Mouse (Mus musculus) lung, adult 2 months (tissue): ENCODE measurements around the gene Fam187b. TPM values are rescaled to one million over a fixed set of nuclear protein-coding genes. Genes with fewer than 3 reads are reported as not detected.

Experiments used
- DNase-seq: peaks from one replicate; pipeline ENCODE4 v3.0.0; 2022
- H3K4me1 ChIP-seq: fragments of 200-500 bp; 2 replicates; pipeline ENCODE4 v1.6.1; 2011; ENCODE audit warnings: low read length; ENCODE audit not compliant: control insufficient read depth, insufficient read depth
- H3K4me3 ChIP-seq: fragments of 200-500 bp; replicated peaks from 2 replicates; pipeline ENCODE3; 2011; ENCODE audit warnings: low read depth, mild to moderate bottlenecking, control low read depth, low read length; ENCODE audit errors: extremely low read depth
- CTCF ChIP-seq: fragments of 200-500 bp; IDR thresholded peaks from 2 replicates; pipeline ENCODE4 v1.5.1; 2011; ENCODE audit warnings: mild to moderate bottlenecking, low read length, control low read depth; ENCODE audit not compliant: insufficient read depth
- POLR2A ChIP-seq: fragments of 200-500 bp; IDR thresholded peaks from 2 replicates; pipeline ENCODE4 v1.6.1; 2011; ENCODE audit warnings: low read depth, mild to moderate bottlenecking, control low read depth, low read length, borderline replicate concordance; ENCODE audit errors: extremely low read depth
- WGBS: fragments of 180-500 bp; shearing (Covaris S2); methylation state at CpG from one replicate; pipeline ENCODE4 v1.1.7; 2018; 5-methylcytosine and 5-hydroxymethylcytosine counted together
- polyA plus RNA-seq: library from polyadenylated mRNA; depleted of rRNA; stranded (reverse); fragments of >200 nt; gene quantifications from 2 replicates; pipeline ENCODE4 v1.2.3, GENCODE M21; 2012

Fam187b gene
- polyA plus RNA-seq, 1 experiment: 7.2 TPM

DNA sequence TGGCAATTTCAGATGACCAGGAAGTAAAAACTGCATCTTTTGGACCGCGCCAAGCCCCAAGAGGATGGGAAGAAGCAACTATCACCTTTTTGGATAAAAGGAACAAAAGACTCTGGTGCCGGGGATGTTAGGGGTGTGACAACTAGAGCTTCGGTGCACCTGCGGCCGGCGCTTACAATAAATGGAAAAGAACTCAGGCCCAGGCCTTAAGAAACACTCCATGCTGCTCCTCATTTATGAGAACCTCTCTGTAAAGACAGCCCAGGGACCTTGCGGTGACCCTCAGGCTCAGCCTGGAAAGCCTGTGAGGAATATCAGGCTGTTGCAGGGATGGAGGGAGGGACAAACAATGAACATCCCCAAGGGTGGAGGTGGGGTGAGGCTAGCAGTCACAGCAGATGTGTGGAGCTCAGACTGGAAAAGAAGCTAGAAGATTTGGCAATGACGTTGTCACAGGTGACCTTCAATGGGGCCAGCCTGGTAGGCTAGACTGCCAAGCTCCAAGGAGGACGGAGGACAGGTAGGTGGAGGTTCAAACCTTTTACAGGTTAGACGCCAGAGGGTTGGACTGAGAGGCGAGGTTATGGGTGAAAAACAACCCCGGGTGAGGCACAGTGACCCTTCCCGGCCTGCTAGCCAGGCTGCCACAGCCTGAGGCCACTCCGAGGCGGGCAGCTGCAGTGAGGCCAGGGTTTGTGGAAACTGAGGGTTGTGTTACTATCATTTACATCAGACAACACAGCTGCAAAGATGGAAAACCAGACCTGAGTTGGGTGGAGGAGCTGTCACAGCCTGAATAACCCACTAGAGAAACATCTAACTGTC is 20.9 kb upstream of the Fam187b start:
- 92% methylated on average over 16 of the region's 16 CpGs for WGBS
- no peak for TF ChIP-seq POLR2A
- no peak for TF ChIP-seq CTCF
- Histone ChIP-seq H3K4me1 (peaks cover 2% of the 10 kb centered on the region), H3K4me3 (no peak overlapping the region)
- DNase-seq: no peak

DNA sequence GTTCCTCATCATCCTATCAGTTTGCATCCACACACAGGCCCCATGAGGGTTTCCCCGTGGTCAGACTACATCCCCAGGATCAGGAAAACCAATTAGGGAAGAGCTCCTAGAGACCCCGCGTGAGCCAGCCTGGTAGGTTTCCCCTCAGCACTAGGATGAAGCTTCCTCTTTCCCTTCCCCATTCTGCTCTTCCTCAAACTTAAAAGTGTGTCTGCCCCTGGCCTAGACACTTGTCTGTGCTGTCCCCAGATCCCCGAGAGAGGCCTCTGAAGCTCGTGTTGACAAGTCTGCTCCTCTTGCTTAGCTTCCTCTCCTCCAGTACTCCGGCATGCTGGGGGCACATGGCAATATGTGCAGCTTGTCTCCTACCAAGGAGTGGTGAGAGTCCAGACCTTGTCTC is 20.1 kb upstream of the Fam187b start:
- 78% methylated on average over 6 of the region's 6 CpGs for WGBS
- no peak for DNase-seq
- no peak for TF ChIP-seq CTCF
- TF ChIP-seq POLR2A: no peak
- H3K4me1 ChIP-seq: peaks cover 7% of the 10 kb centered on the region
- no peak overlapping the region for H3K4me3 ChIP-seq

DNA sequence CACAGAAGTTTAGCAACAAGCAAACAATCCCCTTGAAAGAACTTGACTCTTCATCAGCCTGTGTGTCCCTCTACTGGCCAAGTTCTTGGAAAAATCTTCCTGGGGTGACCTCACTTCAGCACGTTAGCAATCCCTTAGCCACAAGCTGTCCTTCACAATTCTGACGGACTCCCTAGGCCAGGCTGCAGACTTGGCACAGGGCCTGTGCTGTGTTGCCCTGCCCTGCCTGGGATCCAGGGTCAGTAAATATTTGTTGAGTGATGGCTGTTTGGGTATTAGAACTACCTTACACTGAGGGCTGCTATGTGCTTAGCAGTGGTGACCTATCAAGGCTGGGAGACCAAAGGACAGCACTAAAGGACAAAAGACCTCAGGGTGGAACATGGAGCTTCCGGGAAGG is 19.6 kb upstream of the Fam187b start:
- DNase-seq: no peak
- no peak for TF ChIP-seq POLR2A
- TF ChIP-seq CTCF: no peak
- WGBS: 54% methylated on average over 3 of the region's 3 CpGs
- Histone ChIP-seq H3K4me1 (peaks cover 7% of the 10 kb centered on the region), H3K4me3 (no peak overlapping the region)

DNA sequence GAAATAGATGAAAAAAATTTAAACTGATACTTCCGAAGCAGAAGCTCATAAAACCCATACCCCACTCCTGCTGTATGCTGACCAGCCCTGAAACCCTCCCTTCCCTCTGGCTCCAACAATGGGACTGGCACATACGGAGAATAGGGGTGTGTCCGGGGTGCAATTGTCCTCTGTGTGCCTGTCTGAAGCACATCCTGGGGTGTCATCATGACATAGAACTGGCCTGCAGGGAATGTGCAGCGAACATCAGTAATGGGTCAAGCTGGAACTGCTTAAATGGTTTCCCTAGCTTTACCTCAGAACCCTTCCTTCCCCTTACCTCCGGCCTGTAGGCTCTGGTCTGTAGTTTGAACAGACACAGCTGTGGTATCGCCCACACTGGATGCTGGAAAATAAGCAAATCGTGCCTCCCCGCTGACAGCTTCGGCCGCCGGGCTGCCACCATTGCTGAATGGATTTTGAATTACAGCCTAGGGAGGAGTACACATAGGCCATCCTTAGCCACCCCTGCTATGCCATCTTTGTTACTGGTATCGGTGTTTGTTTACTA is 18.5 kb upstream of the Fam187b start:
- DNase-seq: no peak
- WGBS: 76% methylated on average over 12 of the region's 12 CpGs
- H3K4me1 ChIP-seq: peaks cover 7% of the 10 kb centered on the region
- H3K4me3 ChIP-seq: no peak overlapping the region
- TF ChIP-seq POLR2A (no peak), CTCF (no peak)

DNA sequence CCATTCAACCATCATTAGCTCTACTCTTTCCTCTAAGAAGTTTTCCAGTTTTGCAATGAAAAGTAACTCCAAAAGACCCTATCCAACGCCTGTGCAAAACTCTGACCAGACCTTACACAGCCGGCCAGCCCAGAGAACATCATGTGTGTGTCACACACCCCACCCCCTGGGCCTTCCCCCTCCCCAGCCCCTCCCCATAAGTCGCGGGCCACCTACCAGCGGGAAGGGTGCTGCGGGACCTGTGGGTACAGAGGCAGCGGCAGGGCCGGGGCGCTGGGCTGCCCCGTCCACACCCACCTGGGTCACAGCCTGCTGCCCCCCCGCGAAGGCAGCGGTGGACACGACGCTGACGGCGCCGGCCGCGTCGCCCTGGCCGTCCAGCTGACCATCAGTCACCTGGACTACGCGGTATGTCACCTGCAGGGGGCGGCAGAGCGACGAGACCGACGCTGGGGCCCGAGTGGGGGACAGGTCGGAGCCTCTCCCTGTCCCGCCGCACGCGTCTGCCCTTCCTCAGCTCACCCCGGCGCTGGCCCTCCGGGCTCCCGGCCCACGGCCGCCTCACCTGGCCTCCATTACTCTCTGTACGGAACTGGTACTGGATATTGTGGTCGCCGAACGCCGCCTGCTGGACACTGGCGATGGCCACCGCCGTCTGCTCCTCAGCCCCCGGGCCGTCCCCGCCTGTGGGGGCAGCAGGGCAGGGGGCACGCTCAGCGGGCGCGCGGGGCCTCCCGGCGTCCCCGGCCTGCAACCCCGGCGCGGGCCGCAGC is 17.8 kb upstream of the Fam187b start:
- WGBS: under 1% methylated on average over 64 of the region's 64 CpGs

DNA sequence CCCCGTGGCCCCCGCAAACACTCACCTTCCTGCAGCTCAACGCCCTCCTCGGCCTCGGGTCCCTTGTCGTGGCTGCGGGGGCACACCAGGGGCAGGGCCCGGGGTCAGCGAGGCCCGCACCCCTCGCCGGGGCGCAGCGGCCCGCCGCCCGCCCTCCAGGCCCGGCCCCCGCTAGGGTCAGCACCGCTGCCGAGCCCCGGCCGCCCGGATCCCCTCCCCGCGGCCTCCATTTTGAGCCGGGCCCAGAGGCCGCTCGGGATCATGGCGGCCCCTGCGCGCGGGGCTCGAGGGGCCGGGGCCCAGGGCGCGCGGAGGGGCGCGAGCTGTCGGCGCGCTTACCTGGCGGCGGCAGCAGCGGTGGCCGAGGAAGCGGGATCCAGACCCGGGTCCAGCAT is 17.2 kb upstream of the Fam187b start:
- Histone ChIP-seq H3K4me1 (peaks cover 7% of the 10 kb centered on the region), H3K4me3 (peak overlapping the region; percentile 88)
- WGBS: 2% methylated on average over 46 of the region's 49 CpGs
- TF ChIP-seq POLR2A: no peak
- no peak for TF ChIP-seq CTCF
- no peak for DNase-seq

More for the DNA sequence above, 17.8 kb upstream of the Fam187b start:
- Histone ChIP-seq H3K4me3 (peak overlapping the region; percentile 88), H3K4me1 (peaks cover 7% of the 10 kb centered on the region)
- DNase-seq: peak; percentile 89
- TF ChIP-seq POLR2A (peak; percentile 70; the same call in 1 of the 2 replicates), CTCF (peak; percentile 41)

DNA sequence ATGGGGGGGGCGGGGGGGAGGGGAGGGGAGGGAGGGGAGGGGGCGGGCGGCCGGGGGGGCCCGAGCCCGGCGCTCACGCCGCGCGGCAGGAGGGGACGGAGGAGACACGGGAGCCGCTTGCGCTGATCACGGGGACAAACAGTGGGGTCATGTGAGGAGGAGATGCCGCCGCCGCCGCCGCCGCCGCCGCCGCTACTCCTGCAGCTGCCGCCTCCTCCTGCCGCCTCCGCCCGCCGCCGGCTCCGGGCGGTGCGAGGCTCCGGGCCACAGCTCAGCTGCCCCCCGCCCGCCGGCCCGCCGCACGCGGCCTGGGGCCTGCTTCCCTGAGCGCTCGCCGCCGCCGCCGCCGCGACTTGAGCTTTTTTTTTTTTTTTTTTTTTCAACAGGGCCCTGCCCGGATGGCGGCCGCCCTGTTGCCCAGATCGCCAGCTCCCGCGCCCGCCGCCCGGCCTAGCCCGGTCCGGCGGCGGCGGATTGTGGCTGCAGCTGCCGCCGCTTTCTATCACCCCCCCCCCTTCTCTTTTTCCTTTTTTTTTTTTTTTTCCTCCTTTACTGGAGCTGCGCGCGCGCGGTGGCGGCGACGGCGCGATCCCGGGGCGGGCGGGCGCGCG is 16.7 kb upstream of the Fam187b start, which contains the start of gene Usf2:
Gene Usf2, minus strand, starts transcription at position 48 of the 611 bp plus-strand sequence.
- peaks cover 7% of the 10 kb centered on the region for H3K4me1 ChIP-seq
- peak within 1 kb of the TSS; percentile 99 for H3K4me3 ChIP-seq
- TF ChIP-seq POLR2A (no peak), CTCF (no peak)
- WGBS: under 1% methylated on average over 51 of the region's 82 CpGs
- DNase-seq: peak; percentile 77

DNA sequence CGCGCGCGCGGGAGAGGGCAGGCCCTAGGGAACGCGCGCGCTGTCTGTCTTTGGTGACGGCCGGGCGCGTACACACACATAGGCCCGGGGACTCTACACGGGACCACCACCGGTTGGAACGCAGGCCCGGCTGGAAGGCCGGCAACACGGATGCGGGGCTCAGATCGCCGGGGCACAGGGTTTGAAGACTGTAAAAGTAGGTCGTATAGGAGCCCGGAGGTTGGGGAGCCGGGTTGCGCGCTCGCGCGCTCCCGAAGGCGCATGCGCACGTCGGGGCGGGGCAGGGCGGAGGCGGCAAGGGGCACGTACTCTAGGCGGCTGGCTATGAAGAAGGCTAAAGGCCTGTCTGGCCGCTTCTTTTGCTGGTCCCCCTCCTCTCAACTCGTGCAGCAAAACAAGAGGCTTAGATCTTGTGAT is 16.2 kb upstream of the Fam187b start:
- under 1% methylated on average over 43 of the region's 43 CpGs for WGBS
- 0 out of 2 replicates have a peak, but pooled peaks have one; percentile 58 for TF ChIP-seq POLR2A
- no peak for TF ChIP-seq CTCF
- peak; percentile 96 for DNase-seq
- peaks cover 7% of the 10 kb centered on the region for H3K4me1 ChIP-seq
- H3K4me3 ChIP-seq: peak overlapping the region; percentile 99

DNA sequence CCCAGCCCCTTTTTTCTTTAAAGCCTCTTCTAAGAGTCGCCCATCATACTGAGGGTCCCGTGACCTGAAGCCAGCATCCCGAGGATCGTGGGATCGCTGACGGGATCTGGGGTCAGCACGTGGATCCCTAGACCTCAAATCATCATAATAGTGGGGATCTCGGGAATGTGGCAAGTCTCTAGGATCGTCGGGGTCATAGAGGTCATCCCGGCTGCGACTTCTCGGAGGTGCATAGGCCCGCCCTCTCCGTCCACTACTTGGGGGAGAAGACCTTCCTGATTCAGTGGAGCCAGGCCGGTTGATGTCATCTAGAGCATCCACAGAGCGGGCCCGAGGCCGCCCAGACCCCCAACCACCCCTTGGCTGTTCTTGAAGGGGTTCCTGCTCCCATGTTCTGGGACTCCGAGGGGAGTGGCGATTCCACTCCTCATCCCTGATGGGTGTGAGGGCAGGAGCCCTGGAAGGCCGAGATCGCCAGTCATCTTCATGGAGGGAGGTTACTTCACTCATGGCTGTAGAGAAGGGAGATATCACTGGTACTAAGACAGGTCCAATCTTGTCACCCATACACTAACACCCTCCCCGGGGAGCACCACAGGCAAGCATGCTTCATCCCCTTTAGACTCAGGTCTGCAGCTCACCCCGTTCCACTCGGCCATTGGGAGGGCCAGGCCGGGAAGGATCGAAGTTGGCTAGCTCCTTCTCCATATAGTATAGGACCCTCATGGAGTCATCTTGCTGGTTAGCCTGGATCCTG is 15.3 kb upstream of the Fam187b start:
- Histone ChIP-seq H3K4me1 (peaks cover 7% of the 10 kb centered on the region), H3K4me3 (no peak overlapping the region)
- DNase-seq: no peak
- TF ChIP-seq CTCF (no peak), POLR2A (no peak)
- WGBS: 68% methylated on average over 28 of the region's 28 CpGs
